Mouse (Mus musculus) midbrain, embryonic 13.5 days (tissue): Measurements from ENCODE around the gene Kmo. TPM values are rescaled to one million over a fixed set of nuclear protein-coding genes. Genes with fewer than 3 reads are reported as not detected.

Experiments used
- ATAC-seq: fragments of 200-750 bp; cut with Nextera tagmentation; 2 replicates; pipeline ENCODE4 v1.8.0; 2017; ENCODE audit warnings: mild to moderate bottlenecking, moderate TSS enrichment, moderate library complexity
- H3K27ac ChIP-seq: fragments of 300-500 bp; sonication (generic); 2 replicates; pipeline ENCODE4 v1.5.1; 2015; ENCODE audit warnings: inconsistent platforms, mild to moderate bottlenecking, moderate library complexity
- H3K27me3 ChIP-seq: fragments of 300-500 bp; sonication (generic); 2 replicates; pipeline ENCODE4 v1.6.1; 2015; ENCODE audit warnings: mild to moderate bottlenecking, inconsistent platforms
- H3K36me3 ChIP-seq: fragments of 300-500 bp; sonication (generic); 2 replicates; pipeline ENCODE4 v1.6.1; 2015; ENCODE audit warnings: mild to moderate bottlenecking, inconsistent platforms
- H3K4me1 ChIP-seq: fragments of 300-500 bp; sonication (generic); replicated peaks from 2 replicates; pipeline ENCODE4 v1.6.1; 2015; ENCODE audit warnings: inconsistent platforms
- H3K4me2 ChIP-seq: fragments of 300-500 bp; sonication (generic); replicated peaks from 2 replicates; pipeline ENCODE4 v1.6.1; 2015; ENCODE audit warnings: moderate library complexity, mild to moderate bottlenecking, inconsistent platforms
- H3K4me3 ChIP-seq: fragments of 300-500 bp; sonication (generic); replicated peaks from 2 replicates; pipeline ENCODE4 v1.5.1; 2015; ENCODE audit warnings: mild to moderate bottlenecking, inconsistent platforms
- H3K9ac ChIP-seq: fragments of 300-500 bp; sonication (generic); replicated peaks from 2 replicates; pipeline ENCODE4 v1.6.1; 2015; ENCODE audit warnings: mild to moderate bottlenecking, inconsistent platforms
- H3K9me3 ChIP-seq: fragments of 300-500 bp; sonication (generic); 2 replicates; pipeline ENCODE4 v1.6.1; 2016; ENCODE audit warnings: mild to moderate bottlenecking, inconsistent platforms
- polyA plus RNA-seq: library from polyadenylated mRNA; unstranded; fragments of >200 nt; fragmentation: Nextera tagmentation; extraction: Ambion mirVana; gene quantifications from 2 replicates; pipeline ENCODE4 v1.2.1, GENCODE M21; 2015

Kmo gene
- polyA plus RNA-seq, 1 experiment from 2014 or later = 0.09 TPM

- no peaks in the 10 kb centered on the region for H3K36me3 ChIP-seq
Measured at GRCm38 (mm10) chr1:175708013-175708412, 87.8 kb downstream of the Kmo start.

More at GRCm38 (mm10) chr1:175708013-175708412, 87.8 kb downstream of the Kmo start:
- H3K4me1 ChIP-seq = no peaks in the 10 kb centered on the region
- H3K9me3 ChIP-seq = no peaks in the 10 kb centered on the region
- no peaks in the 10 kb centered on the region for H3K27me3 ChIP-seq
- no peak overlapping the region for H3K4me2 ChIP-seq
- H3K9ac ChIP-seq = no peak overlapping the region
- ATAC-seq = no peak
- no peak overlapping the region for H3K4me3 ChIP-seq
- no peak overlapping the region for H3K27ac ChIP-seq

Other genes with a start within 250 kb of the Kmo start
- gene Rgs7, start 127.9 kb upstream of the Kmo start, polyA plus RNA-seq = 17.1 and 19.7 TPM in 2 replicates
- 76.6 and 81.2 TPM in 2 replicates for gene Fh1, start 5.3 kb downstream of the Kmo start, polyA plus RNA-seq
- gene Opn3, start 72.4 kb downstream of the Kmo start, polyA plus RNA-seq = 6.9 TPM in 2 replicates
- gene Chml, start 72.5 kb downstream of the Kmo start, polyA plus RNA-seq = 3.6 and 4.1 TPM in 2 replicates
- not detected in 2 replicates for gene Wdr64, start 78.2 kb downstream of the Kmo start, polyA plus RNA-seq